Mouse (Mus musculus): ENCODE measurements around the gene Dct. TPM values are rescaled to one million over a fixed set of nuclear protein-coding genes. Genes with fewer than 3 reads are reported as not detected.
A peak's percentile ranks its signal among the peaks of the same experiment; 100 is the strongest.

The Dct gene
- 0.24 TPM in 1 of 2 replicates, not detected in the other for total RNA-seq (2021)
- long read RNA-seq, partial matches to known transcripts = 0 of 5 reads
- long read RNA-seq, other reads (novel, unspliced or antisense) = 5 of 5 reads

DNA sequence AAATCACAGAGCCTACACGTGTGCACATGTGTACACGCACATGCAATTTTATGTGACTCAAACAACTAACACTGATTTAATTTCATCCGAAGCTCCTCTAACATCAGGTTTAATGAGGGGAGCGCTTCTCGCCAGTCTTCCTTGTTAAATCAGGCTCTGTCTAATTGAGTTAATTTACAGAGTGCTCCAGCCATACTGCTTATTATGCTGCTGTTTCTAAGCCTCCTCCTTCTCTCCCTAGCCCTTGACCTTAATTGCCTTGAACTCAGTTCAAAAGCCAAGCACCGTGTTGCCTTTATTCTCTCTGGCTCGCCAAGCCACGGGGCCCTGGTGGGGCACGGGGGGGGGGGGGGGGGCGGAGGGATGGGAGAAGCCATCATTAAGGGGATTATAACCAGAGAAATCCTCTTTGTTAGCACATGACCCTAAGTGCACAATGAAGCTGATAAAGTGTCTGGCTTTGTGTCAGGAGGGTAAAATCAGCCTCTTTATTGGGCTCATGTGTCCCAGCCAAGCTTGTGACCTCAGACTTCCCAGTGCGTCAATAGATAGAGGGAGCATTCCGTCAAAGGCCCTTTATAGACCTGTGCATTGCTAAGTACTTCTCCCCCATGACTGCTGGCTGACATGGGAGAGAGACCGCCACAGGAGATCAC lies at the start of gene Dct:
Gene Dct, minus strand, starts transcription at position 270 of the 656 bp plus-strand sequence.
- DNase-seq = no peak

DNA sequence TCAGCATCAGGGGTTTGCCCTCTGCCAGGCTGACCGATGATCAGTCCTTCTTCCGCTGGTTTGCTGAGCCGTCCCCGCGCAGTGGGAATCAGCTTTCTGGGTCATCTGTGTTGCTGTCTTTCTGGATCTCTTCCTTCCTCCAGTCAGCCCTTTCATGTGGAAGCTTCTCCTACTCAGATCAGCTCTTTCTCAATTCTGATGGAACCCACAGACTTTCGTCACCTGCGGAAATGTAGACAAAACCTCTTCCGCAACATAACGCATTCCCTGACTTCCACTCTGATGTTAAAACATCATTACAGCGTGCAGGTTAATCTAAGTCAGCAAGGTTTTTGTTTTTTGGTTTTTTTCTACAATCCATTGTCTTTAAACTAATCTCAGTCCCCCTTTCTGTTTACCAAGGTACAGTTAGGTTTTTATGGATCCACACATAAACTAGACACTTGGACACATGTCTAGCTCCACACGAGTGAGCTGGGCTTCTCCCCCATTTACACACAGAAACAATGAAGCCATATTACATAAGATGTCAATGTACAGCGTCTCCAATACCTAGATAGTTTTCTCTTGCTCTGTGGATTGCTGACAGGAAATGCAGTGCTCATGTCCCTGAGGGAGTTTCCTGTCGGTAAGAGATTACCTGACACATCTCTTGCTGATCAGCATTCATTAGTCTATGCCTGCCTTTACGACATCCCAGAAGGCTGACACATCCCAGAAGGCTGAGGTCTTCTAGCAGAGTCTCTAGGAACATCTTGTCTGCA lies 49.4 kb upstream of the Dct start:
- no peak for DNase-seq

DNA sequence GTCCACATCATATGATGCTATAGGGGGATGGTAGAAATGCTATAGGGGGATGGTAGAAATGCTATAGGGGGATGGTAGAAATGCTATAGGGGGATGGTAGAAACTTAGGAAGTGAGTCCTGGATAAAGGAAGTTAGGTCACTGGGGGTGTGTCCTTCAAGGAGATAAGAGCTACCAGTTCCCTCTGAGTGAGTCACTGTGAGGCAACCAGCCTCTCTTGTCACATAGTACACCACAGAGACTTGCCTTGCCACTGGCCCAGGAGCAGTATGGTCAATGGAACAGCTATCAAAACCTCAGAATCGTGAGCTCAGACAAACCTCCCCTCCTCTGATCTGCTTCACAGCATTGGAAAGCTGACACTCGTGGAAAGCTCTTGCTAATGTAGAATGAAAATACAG lies 46.2 kb upstream of the Dct start:
- no peak for DNase-seq

DNA sequence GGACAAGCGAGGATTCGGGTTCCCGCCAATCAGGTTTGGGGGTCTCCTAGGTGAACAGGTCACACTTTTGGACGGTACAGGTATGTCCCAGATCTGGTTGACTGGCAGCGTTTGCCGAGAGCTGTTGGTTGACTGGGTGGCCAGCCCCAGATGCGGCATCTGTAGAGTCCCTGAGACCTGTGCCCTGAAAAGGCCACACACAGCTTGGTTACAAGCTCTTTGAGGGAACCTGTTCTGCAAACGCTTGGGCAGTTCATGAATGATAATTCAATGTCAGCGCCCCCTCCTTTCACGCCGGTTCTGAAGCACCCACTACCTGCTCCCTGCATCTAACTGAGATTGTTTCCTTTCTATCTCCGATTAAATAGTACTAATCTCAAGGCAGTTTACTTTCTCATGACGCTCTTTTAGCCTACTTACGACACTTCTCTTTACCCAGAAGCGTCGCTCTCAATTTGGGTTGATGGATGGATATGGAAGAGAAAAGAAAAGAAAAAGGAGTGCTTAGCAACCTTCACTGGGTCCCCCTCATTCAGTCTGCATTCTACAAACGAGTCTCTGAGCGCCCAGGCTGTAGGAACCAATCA lies 37.9 kb upstream of the Dct start:
- DNase-seq = no peak

DNA sequence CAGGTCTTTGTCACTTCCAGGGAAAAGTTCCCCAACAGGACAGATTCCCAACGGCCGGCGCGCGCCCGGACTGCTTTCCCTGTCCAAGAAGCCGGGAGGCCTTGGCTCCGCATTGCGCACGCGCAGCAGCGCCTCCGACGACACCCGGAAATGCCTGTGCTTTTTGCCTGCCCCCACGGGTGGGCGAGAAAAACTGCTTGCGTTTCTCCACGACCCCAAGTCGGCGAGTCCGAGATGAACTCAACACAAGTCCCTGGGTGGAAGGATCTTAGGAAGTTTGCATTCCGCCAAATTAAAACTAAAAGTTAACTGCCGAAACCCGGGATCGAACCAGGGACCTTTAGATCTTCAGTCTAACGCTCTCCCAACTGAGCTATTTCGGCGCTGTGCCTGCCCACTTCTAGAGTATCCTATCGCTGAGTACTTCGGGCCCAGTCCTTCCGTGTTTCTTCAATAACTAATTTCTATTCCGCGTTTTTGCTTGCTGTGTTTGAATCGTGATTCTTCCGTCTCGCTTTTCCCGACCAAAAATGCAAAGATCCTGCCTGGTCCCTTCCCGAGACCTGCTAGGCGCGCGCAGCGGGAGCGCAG lies 37.3 kb upstream of the Dct start:
- DNase-seq = peak; percentile 94

DNA sequence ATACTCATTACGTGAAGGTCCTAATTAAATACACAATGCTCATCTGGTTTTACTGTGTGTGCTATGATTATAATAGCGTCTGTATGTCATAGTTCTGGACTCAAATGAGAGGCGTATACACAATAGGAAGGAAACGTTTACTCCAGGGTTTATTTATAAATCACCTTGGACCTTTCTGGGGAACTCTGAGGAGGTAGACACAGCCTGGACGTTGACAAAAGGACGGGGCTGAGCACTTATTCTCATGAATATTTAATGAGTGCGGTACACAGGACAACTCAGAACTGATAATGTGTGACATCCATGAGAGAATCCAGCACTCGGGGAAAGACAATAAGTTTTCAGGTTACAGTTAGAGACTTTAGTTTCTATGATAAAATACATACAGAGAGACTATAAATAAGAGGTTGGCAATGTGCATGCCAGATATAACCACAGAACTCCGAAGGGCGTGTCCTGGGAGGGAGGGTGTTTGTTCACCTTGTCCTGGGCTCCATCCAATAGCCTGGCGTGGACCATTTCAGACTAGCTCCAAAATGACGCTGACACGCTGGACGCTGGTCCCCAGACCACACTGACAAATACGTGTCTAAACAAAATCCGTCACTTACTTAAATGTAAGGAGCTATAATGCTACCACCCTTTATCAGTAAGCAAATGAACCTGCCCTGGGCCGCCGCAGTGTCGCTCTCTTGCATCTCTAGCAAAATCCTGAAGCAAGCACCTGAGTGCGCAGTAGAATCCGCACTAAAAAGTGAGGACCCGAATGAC lies 36.6 kb upstream of the Dct start:
- DNase-seq = no peak

DNA sequence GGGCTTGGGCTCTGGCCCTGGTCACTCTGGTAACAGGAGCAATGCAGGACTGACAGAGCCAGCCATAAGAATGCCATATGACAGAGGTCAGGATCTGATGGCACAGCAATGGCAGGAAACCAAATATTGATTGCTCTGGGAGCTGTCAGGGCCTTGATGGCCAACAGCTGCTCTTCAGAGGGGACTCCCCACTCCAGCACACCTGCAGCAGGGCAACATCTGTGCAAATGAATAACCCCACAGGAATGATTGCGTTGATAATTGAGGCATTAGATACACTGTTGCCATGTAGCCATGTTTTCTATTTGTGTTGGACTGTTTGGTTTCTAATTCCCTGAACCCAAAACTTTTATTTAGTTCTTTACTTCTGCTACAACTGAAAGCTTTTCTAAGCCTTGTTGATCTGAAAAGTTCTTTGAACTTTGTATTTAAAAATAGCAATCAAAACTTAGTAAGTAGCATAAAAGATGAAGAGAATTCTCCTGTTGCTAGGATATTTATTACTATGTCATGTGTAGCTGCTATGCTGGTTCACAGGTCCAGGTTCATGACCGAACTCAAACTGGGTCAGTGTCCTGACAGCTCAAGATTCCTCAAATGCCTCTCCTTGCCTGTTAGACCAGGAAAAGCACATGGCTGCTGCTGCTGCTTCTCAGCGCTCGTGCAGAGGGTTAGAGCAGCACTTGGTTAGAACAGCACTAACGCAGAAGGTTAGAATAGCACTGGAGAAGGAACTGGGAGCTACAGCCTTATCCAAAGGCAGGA lies 34.4 kb upstream of the Dct start:
- no peak for DNase-seq

DNA sequence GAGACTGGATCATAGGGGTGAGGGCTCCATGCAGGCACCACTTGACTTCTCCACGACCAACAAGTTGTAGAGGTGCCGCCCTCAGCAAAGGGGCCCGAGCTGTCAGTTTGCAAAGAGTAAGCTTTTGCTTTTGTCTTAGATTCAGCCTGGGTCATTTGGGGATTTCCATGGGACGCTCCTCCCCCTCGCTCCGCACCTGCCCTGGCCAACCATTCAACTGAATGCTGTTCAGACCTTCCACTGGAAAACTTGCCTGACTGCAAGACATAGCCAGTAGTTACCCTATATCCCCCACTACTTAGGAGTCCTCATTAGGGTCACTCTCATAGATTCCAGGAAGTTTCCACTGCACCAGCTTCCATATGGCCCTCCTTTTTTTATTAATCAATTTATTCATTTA lies 31.8 kb upstream of the Dct start:
- no peak for DNase-seq

DNA sequence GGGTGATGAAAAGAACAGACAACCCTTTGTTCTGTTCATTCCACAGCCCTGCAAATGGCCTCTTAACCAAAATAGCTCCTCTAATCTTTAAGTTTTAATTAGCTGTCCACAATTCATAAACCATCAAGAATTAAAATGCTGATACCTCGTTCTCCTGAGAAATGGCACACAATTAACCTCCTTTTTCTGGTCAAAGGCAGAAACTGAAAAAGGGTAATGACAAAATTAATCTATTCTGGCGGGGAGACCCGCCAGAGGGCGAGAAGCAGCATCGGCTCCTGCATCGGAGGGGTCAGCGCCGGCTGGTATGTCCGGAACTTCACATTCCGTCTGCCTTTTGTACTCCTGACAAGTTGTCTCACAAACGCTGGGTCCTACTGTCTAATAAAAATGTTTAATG lies 28.6 kb upstream of the Dct start:
- no peak for DNase-seq

DNA sequence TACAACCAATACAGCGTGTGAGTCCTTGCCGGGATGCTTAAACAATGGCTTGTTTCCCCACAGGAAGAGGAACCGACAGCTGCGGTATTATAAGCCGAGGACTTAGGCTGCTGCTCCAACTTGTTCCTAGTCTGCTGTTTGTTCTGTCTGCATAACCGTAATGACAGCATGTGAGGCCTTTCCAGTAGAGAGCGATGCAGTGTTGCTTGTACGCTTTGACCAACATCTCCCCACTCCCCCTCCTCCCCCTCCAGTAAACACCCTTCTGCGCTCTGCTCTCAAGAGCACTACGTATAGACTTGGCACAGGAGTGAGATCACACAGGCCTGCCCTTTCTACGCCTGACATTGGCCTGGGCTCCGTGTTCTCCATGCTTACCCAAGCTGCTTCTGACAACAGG lies 18.1 kb upstream of the Dct start:
- no peak for DNase-seq

DNA sequence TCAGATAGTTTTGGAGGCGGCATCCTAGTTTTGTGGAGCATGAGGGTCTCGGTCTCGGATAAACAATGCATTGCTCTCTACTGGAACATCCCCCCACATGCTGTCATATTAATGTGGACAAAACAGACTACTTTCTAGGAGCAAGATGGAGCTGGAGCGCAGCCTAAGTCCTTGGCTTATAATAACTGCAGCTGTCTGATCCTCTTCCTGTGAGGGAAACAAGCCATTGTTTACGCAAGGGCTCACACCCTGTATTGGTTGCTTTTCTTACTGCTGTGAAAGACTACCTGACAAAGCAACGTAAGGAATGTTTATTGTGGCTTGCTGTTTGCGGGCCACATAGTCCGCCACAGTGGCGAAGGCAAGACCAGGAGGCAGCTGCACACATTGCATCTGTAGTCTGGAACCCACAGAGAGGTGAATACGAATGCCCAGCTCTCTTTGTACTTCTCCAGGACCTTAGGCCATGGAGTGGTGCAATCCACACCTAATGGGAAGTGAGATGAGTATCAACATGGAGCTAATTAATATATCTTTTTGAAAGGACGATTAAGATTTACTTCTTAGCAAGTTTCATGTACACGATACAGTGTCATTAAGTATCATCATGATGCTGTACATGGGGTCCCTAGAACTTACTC lies 17.5 kb upstream of the Dct start:
- DNase-seq = no peak

DNA sequence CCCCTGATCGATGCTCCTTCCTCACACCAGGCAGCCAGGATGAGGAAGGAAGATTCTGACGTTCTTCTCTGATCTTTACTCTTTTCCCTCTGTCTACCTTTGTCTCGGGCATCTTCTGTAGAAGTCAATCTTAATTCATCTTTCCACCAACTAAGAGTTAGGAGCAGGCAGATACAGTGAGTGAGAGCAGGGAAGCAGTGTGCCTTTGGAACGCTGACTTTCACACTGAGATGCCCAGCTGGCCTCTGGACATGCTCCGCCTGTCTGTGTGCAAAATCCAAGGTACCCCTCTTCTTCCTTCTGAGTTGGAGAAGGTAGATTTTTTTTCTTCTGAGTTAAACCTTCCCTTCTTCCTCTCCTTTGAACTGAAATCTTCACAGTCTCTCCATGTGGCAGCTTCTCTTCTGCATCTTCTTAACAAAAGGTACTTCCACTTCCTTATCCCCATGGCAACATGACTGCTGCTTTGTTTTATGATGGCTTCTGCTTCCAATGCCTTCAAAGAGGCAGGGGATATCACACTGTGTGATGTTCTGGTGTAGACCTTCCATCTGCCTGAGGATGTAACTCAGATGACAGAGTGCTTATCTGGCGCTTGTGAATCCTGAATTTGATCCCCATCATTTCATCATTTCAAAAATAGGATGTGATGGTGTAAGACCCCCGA lies 9.9 kb upstream of the Dct start:
- no peak for DNase-seq

DNA sequence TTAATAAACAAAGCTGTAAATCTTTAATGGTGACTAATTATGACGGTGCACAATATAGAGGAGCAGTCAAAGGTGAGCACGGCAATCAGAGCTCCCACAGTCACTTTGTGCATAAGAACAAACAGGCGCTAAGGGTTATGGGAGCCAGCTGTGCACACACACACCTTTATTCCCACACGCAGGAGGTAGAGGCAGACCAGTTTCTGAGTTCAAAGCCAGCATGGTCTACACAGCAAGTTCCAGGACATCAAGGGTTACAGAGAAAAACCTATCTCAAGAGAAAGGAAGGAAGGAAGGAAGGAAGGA lies 6.5 kb upstream of the Dct start:
- no peak for DNase-seq

DNA sequence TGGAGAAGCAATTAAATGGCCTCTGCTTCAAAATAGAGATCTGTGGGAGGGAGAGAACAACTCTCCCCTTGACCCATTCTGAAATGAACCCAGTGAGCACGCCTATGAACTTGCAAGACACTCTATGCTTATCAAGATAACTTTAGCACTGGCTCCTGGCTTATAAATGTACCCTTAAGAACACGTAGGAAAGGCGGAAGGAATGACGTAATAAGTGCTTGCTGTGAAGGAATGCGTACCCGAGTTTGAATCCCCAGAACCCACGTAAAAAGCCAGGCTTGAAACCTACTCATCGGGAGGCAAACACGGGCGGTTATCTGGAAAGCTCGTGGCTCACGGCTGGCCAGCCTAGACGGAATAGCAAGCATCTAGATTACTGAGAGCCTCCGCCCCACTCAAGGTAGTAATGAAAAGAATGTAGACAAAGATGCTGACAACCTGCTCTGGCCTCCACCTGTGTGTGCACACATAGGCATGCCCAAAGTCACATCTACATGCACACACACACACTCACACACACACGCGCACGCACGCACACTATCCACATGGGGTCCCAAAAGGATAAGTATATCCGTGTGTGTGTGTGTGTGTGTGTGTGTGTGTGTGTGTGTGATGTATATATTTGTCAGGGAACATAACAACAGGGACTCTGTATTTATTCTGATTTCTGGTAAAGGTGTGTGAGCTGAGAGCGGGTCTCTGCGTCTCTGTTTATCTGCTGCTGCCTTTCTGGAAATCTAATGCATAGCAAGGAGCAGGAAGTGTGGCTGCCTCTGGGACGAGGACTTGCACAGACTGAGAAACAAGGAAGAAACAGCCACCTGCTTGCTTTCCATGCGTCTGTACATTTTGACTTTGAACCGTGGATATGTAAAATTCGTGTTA lies 5.9 kb upstream of the Dct start:
- no peak for DNase-seq

DNA sequence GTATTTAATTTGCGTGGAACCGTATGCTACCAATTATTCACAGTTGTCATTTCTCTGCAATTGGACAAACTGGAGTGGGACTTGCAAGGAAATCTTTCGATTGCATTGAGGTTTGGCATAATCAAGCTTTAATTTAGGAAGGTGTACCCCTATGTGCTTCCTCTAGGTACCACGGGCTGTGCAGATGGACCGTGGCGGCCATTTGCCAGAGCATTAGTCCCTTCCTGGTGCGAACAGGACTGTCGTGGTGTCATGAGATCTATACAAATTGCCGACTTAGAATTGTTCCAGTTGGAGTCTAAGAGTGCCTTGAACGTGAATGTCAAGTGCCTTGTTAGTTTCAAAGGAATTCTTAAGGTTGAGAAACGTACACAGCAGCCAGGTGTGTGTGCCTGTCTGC lies 726 bp upstream of the Dct start:
- no peak for DNase-seq

DNA sequence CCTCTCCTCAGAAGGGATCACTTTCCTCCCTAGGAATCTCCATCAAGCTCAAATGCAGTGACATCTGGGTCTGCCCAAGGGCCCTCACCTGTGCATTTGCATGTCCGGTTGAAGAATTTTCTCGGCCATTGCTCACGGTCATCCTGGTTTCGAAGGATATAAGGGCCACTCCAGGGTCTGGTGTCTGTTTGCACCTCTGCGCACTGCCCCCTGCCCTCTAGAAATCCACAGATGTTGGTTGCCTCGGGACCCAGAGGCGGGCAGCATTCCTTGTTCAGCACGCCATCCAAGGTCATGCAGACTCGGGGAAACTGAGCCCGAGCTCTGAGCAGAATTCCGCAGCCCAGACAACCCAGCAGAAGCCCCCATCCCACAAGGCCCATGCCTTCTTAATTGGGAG lies 648 bp downstream of the Dct start:
- DNase-seq = no peak

DNA sequence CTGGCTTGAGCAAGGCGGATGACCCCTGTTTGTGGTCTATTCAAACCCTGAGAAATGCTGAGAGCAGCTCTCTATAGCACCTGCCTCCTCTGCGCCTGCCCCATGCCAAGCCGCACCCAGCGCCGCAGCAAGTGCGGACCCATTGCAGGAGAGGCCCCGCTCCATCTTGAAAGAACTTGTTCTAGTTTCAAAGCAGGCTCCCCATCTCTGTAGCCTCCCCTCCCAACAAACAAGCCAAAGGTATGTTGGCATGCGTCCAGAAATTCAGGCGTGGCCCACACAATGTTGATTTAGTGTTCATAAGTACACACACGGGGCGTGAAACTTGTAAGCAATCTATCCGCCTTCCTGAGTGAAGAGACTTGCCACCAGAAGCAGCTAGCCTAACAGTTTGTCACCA lies 1.1 kb downstream of the Dct start:
- DNase-seq = no peak

DNA sequence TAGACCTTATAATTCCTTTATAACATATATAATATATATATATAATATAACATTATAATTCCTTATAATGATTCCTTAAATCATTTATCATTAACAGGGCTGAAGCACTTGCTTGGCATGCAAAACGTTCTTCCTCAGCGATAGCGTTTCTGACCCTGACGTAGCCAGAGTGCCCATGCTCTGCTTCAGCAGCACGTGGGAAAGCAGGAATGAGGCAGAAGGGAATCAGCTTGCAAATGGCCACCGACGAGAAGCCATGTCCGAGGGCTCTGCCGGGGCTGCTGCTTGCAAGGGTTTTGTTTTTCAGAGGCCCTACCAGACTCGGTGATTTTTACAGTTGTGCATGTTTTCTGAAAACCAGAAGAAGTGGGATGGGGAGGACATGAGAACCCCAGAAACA lies 1.6 kb downstream of the Dct start:
- DNase-seq = no peak

DNA sequence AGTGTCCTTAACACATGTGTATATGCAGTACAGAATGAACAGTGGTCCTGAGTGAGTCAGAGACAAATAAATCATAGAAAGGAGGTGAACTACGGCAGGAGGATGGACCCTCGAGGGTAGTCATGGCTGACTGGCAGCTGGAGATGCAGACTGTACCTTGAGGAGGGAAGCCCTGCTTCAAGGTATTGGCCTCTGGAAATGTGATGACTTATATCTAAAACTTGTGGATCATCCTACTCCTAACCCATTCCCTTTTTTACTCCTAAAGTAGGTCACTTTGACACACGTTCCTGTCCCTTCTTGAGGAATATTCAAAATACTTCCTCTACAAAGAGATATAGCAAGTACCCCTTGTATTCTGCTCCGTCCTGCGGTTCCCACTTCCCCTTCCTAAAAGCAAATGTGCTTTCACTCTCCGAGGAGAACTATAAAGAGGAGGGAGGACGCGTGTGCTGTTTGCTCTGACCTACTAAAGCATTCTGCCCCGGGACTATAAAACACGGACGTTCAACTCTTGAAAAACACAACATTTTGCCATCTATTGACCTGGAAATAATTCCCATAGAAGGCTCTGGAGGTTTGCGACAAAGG lies 2.3 kb downstream of the Dct start:
- DNase-seq = no peak
